Mouse (Mus musculus) adrenal gland, adult 18-20 months (tissue): ENCODE data around the gene Ngrn. TPM values are rescaled to one million over a fixed set of nuclear protein-coding genes. Genes with fewer than 3 reads are reported as not detected.

Source experiments
- DNase-seq, 2 experiments: peaks; one replicate each; pipeline ENCODE4 v3.0.0; 2021 to 2022; ENCODE audit warnings: low spot score in 2 of 2
- long read RNA-seq, 2 experiments: library from polyadenylated mRNA; stranded (forward); transcript quantifications; one replicate each; pipeline ENCODE4 v2.0.0; 2021
- total RNA-seq, 2 experiments: library from RNA; stranded (reverse); gene quantifications; 1 replicate in 1 of 2; 2 replicates in 1 of 2; pipeline ENCODE4 v1.2.3; 2021

Gene Ngrn
- 10 to 100 TPM; 40.7 to 41.4 TPM for total RNA-seq
- long read RNA-seq, experiment 1, transcript Ngrn-201 (3 exons, 1,317 nt): minor isoform, 9 of 21 reads
- long read RNA-seq, experiment 1, transcript Ngrn-202 (2 exons, 1,709 nt): major isoform, 12 of 21 reads
- long read RNA-seq, experiment 1, partial matches to known transcripts: 0 of 21 reads
- long read RNA-seq, experiment 1, other reads (novel, unspliced or antisense): 0 of 21 reads
- long read RNA-seq, experiment 2, transcript Ngrn-201 (3 exons, 1,317 nt): major isoform, 51 of 93 reads
- long read RNA-seq, experiment 2, transcript Ngrn-202 (2 exons, 1,709 nt): minor isoform, 42 of 93 reads
- long read RNA-seq, experiment 2, partial matches to known transcripts: 0 of 93 reads
- long read RNA-seq, experiment 2, other reads (novel, unspliced or antisense): 0 of 93 reads

GRCm38 (mm10) chr7:80260625-80261371 is at the start of gene Ngrn:
Gene Ngrn, plus strand, starts transcription at chr7:80261215.
- DNase-seq: peak; percentile 73 to 75

- no peak for DNase-seq
These were observed 47.4 kb upstream of the Ngrn start for GRCm38 (mm10) chr7:80213604-80214003.

GRCm38 (mm10) chr7:80214459-80214858 is 46.6 kb upstream of the Ngrn start:
- DNase-seq: no peak

- DNase-seq: peak; percentile 75 to 84
These were observed 45.6 kb upstream of the Ngrn start for GRCm38 (mm10) chr7:80215398-80215797.

GRCm38 (mm10) chr7:80216566-80216965 is 44.4 kb upstream of the Ngrn start:
- no peak for DNase-seq

- no peak for DNase-seq
These were observed 42.3 kb upstream of the Ngrn start for GRCm38 (mm10) chr7:80218666-80219065.

GRCm38 (mm10) chr7:80220237-80220797 is 40.7 kb upstream of the Ngrn start:
- DNase-seq: no peak

GRCm38 (mm10) chr7:80221179-80221750 is 39.8 kb upstream of the Ngrn start:
- no peak for DNase-seq

- no peak for DNase-seq
These were observed 34.0 kb upstream of the Ngrn start for GRCm38 (mm10) chr7:80227065-80227464.

GRCm38 (mm10) chr7:80230196-80230595 is 30.8 kb upstream of the Ngrn start:
- DNase-seq: no peak

GRCm38 (mm10) chr7:80231971-80232488 is 29.0 kb upstream of the Ngrn start:
- no peak for DNase-seq

- DNase-seq: peak; percentile 95 to 98
These were observed 28.5 kb upstream of the Ngrn start, which contains the start of the genes Cib1 and Gdpgp1 for GRCm38 (mm10) chr7:80232489-80233029. Gene Cib1, minus strand, starts transcription at chr7:80232813. Gene Gdpgp1, plus strand, starts transcription at chr7:80232865.

- DNase-seq: no peak
These were observed 27.2 kb upstream of the Ngrn start for GRCm38 (mm10) chr7:80233799-80234198.

GRCm38 (mm10) chr7:80238542-80238941 is 22.5 kb upstream of the Ngrn start:
- DNase-seq: no peak

- no peak for DNase-seq
These were observed 19.4 kb upstream of the Ngrn start for GRCm38 (mm10) chr7:80241661-80242060.

- DNase-seq: no peak
These were observed 16.2 kb upstream of the Ngrn start for GRCm38 (mm10) chr7:80244851-80245250.

- peak; percentile 92 to 95 for DNase-seq
These were observed 14.8 kb upstream of the Ngrn start, which contains the start of gene Ttll13 for GRCm38 (mm10) chr7:80246148-80246721. Gene Ttll13, plus strand, starts transcription at chr7:80246376.

- no peak for DNase-seq
These were observed 14.2 kb upstream of the Ngrn start for GRCm38 (mm10) chr7:80246859-80247258.

- DNase-seq: no peak
These were observed 8.6 kb upstream of the Ngrn start for GRCm38 (mm10) chr7:80252437-80252836.

GRCm38 (mm10) chr7:80252886-80253285 is 8.1 kb upstream of the Ngrn start:
- DNase-seq: no peak
